8 mouse cellular contexts compared by ENCODE assay signal in genomic region chr2:131174700-131175099, GRCm38 (mm10). TPM values are rescaled to one million over a fixed set of nuclear protein-coding genes. Genes with fewer than 3 reads are reported as not detected.
DNase-seq lines count a peak whose midpoint lies in the region; ATAC-seq and TF ChIP-seq lines count a peak whose summit lies in the region.

No protein-coding gene starts in this region.

- H3K4me3 ChIP-seq in heart, postnatal 0 days (ENCODE audit: low read depth, low read length), result peak overlapping the region; percentile 28
- H3K4me3 ChIP-seq in neural tube, embryonic 15.5 days (replicated peaks), result peak overlapping the region; percentile 44

- 5% methylated on average over 11 of the region's 11 CpGs for WGBS in heart, postnatal 0 days
- WGBS in neural tube, embryonic 15.5 days, result 6% methylated on average over 11 of the region's 11 CpGs

- ATAC-seq in erythroblast, adult 5-6 weeks (replicated peaks; ENCODE audit: low FRiP score, poor library complexity, severe bottlenecking), result peak; percentile 71
- no peak; the same call in 1 of the 2 replicates for ATAC-seq in heart, postnatal 0 days (ENCODE audit: insufficient read depth, low read depth)
- ATAC-seq in neural tube, embryonic 15.5 days (ENCODE audit: low FRiP score), result peak; percentile 64

- no peaks in the 10 kb centered on the region for H3K9me3 ChIP-seq in heart, postnatal 0 days (replicated peaks; ENCODE audit: control insufficient read depth, low read length)
- H3K9me3 ChIP-seq in neural tube, embryonic 15.5 days (replicated peaks), result no peaks in the 10 kb centered on the region

- H3K4me2 ChIP-seq in heart, postnatal 0 days (ENCODE audit: low read depth, low read length), result peak overlapping the region; percentile 67
- peak overlapping the region; percentile 85 for H3K4me2 ChIP-seq in neural tube, embryonic 15.5 days

- no peak overlapping the region for H3K9ac ChIP-seq in heart, postnatal 0 days (replicated peaks; ENCODE audit: low read depth, low read length)
- H3K9ac ChIP-seq in neural tube, embryonic 15.5 days (replicated peaks), result peak overlapping the region; percentile 47

- H3K27ac ChIP-seq in heart, postnatal 0 days (ENCODE audit: low read depth), result no peak overlapping the region
- no peak overlapping the region for H3K27ac ChIP-seq in neural tube, embryonic 15.5 days (replicated peaks)

- TF ChIP-seq POLR2A in brain, embryonic 14.5 days (IDR thresholded peaks at IDR 0.05; ENCODE audit: borderline replicate concordance, extremely low read depth, insufficient read depth, insufficient read length, poor library complexity, severe bottlenecking), result no peak

- H3K27me3 ChIP-seq in heart, postnatal 0 days (ENCODE audit: control insufficient read depth, insufficient read depth, low read length), result peaks cover 18% of the 10 kb centered on the region
- H3K27me3 ChIP-seq in neural tube, embryonic 15.5 days (replicated peaks), result peaks cover 33% of the 10 kb centered on the region

- H3K36me3 ChIP-seq in heart, postnatal 0 days (replicated peaks; ENCODE audit: control insufficient read depth, insufficient read depth, low read length), result peaks cover 15% of the 10 kb centered on the region; the same call in 1 of the 2 replicates
- H3K36me3 ChIP-seq in neural tube, embryonic 15.5 days, result peaks cover 5% of the 10 kb centered on the region; the same call in 1 of the 2 replicates

- peaks cover 38% of the 10 kb centered on the region for H3K4me1 ChIP-seq in heart, postnatal 0 days (ENCODE audit: control insufficient read depth, insufficient read depth)
- peaks cover 70% of the 10 kb centered on the region for H3K4me1 ChIP-seq in neural tube, embryonic 15.5 days

- TF ChIP-seq CTCF in brain, embryonic 14.5 days (IDR thresholded peaks at IDR 0.05; ENCODE audit: borderline replicate concordance, extremely low read depth, insufficient read depth, insufficient read length), result no peak
- no peak for TF ChIP-seq CTCF in heart, postnatal 0 days (IDR thresholded peaks at IDR 0.05; ENCODE audit: low read depth)

- peak; percentile 77 for DNase-seq in ES-CJ7 (ENCODE audit: low read depth, low spot score)
- DNase-seq in brain, embryonic 14.5 days (ENCODE audit: low read depth), result peak; percentile 95
- peak; percentile 89 for DNase-seq in heart, postnatal 0 days (ENCODE audit: low spot score)
- DNase-seq in kidney, postnatal 4 days, result peak; percentile 52 to 66
- peak; percentile 61 to 71 for DNase-seq in lung, adult 18-20 months
- DNase-seq in thymus, postnatal 36 days, result peak; percentile 23 to 41

- no peak for TF ChIP-seq EP300 in heart, postnatal 0 days (IDR thresholded peaks at IDR 0.05; ENCODE audit: low read depth)

RNA-seq across cellular contexts. Expression of gene Cenpb, which starts 5.2 kb away (rescaled TPM):
- 71.2 and 89.3 TPM in 2 replicates for polyA plus RNA-seq in brain, embryonic 14.5 days (2012; rRNA removed)
- total RNA-seq in erythroblast, adult 5-6 weeks (2015; ENCODE audit: low replicate concordance), result 0.96 and 3.8 TPM in 2 replicates
- 6.4 and 7.7 TPM in 2 replicates for total RNA-seq in erythroblast, adult 5-6 weeks (2017; ENCODE audit: low replicate concordance)
- total RNA-seq in heart, postnatal 0 days (2014; rRNA removed; ENCODE audit: low replicate concordance), result 62.9 and 84.8 TPM in 2 replicates
- 7.1 and 7.8 TPM in 2 replicates for polyA plus RNA-seq in heart, postnatal 0 days (2015; fragmentation: Nextera tagmentation; extraction: Ambion mirVana)
- 11.5 and 12.6 TPM in 2 replicates for polyA plus RNA-seq in neural tube, embryonic 15.5 days (2015; fragmentation: Nextera tagmentation; extraction: Ambion mirVana)

RNA-seq across cellular contexts. Expression of gene Cdc25b, which starts 12.0 kb away (rescaled TPM):
- polyA plus RNA-seq in brain, embryonic 14.5 days (2012; rRNA removed), result 41.4 and 54.8 TPM in 2 replicates
- total RNA-seq in erythroblast, adult 5-6 weeks (2015; ENCODE audit: low replicate concordance), result 160 and 210 TPM in 2 replicates
- total RNA-seq in erythroblast, adult 5-6 weeks (2017; ENCODE audit: low replicate concordance), result 363 and 459 TPM in 2 replicates
- 15.3 and 31.9 TPM in 2 replicates for total RNA-seq in heart, postnatal 0 days (2014; rRNA removed; ENCODE audit: low replicate concordance)
- 12.1 and 15.0 TPM in 2 replicates for polyA plus RNA-seq in heart, postnatal 0 days (2015; fragmentation: Nextera tagmentation; extraction: Ambion mirVana)
- 21.0 and 31.3 TPM in 2 replicates for polyA plus RNA-seq in neural tube, embryonic 15.5 days (2015; fragmentation: Nextera tagmentation; extraction: Ambion mirVana)

RNA-seq across cellular contexts. Expression of gene Spef1, which starts 12.4 kb away (rescaled TPM):
- polyA plus RNA-seq in brain, embryonic 14.5 days (2012; rRNA removed), result 35.4 and 36.4 TPM in 2 replicates
- 0.63 TPM in 1 of 2 replicates, not detected in the other for total RNA-seq in erythroblast, adult 5-6 weeks (2015; ENCODE audit: low replicate concordance)
- 3.1 and 4.2 TPM in 2 replicates for total RNA-seq in erythroblast, adult 5-6 weeks (2017; ENCODE audit: low replicate concordance)
- total RNA-seq in heart, postnatal 0 days (2014; rRNA removed; ENCODE audit: low replicate concordance), result 5.2 and 5.9 TPM in 2 replicates
- 0.97 and 1.2 TPM in 2 replicates for polyA plus RNA-seq in heart, postnatal 0 days (2015; fragmentation: Nextera tagmentation; extraction: Ambion mirVana)
- polyA plus RNA-seq in neural tube, embryonic 15.5 days (2015; fragmentation: Nextera tagmentation; extraction: Ambion mirVana), result 7.6 and 8.0 TPM in 2 replicates

RNA-seq across cellular contexts. Expression of gene 1700037H04Rik, which starts 14.8 kb away (rescaled TPM):
- polyA plus RNA-seq in brain, embryonic 14.5 days (2012; rRNA removed), result 113 and 118 TPM in 2 replicates
- total RNA-seq in erythroblast, adult 5-6 weeks (2015; ENCODE audit: low replicate concordance), result 77.1 and 92.0 TPM in 2 replicates
- total RNA-seq in erythroblast, adult 5-6 weeks (2017; ENCODE audit: low replicate concordance), result 33.9 and 49.3 TPM in 2 replicates
- total RNA-seq in heart, postnatal 0 days (2014; rRNA removed; ENCODE audit: low replicate concordance), result 48.3 and 88.8 TPM in 2 replicates
- 35.9 and 39.7 TPM in 2 replicates for polyA plus RNA-seq in heart, postnatal 0 days (2015; fragmentation: Nextera tagmentation; extraction: Ambion mirVana)
- 79.1 and 83.2 TPM in 2 replicates for polyA plus RNA-seq in neural tube, embryonic 15.5 days (2015; fragmentation: Nextera tagmentation; extraction: Ambion mirVana)

RNA-seq across cellular contexts. Expression of gene Ap5s1, which starts 32.2 kb away (rescaled TPM):
- 34.9 and 45.3 TPM in 2 replicates for polyA plus RNA-seq in brain, embryonic 14.5 days (2012; rRNA removed)
- 18.2 and 36.5 TPM in 2 replicates for total RNA-seq in erythroblast, adult 5-6 weeks (2015; ENCODE audit: low replicate concordance)
- 18.7 and 21.0 TPM in 2 replicates for total RNA-seq in erythroblast, adult 5-6 weeks (2017; ENCODE audit: low replicate concordance)
- total RNA-seq in heart, postnatal 0 days (2014; rRNA removed; ENCODE audit: low replicate concordance), result 95.1 and 107 TPM in 2 replicates
- 63.6 and 65.5 TPM in 2 replicates for polyA plus RNA-seq in heart, postnatal 0 days (2015; fragmentation: Nextera tagmentation; extraction: Ambion mirVana)
- polyA plus RNA-seq in neural tube, embryonic 15.5 days (2015; fragmentation: Nextera tagmentation; extraction: Ambion mirVana), result 33.6 and 35.2 TPM in 2 replicates

Comparison
In these comparisons a context has a peak if more than half of its experiments do, and no peak if none do; other contexts are left out.
1. DNase-seq: peak in every context shown above with its lines; median percentile 95 in brain, embryonic 14.5 days; 89 in heart, postnatal 0 days; 77 in ES-CJ7; 66 in lung, adult 18-20 months; 59 in kidney, postnatal 4 days; 32 in thymus, postnatal 36 days.